Mouse (Mus musculus): Measurements from ENCODE around the gene Lhx2. TPM values are rescaled to one million over a fixed set of nuclear protein-coding genes. Genes with fewer than 3 reads are reported as not detected.
A peak's percentile ranks its signal among the peaks of the same experiment; 100 is the strongest.

The Lhx2 gene
- polyA plus RNA-seq, 1 experiment from 2014 or later: 15.5 TPM

DNA sequence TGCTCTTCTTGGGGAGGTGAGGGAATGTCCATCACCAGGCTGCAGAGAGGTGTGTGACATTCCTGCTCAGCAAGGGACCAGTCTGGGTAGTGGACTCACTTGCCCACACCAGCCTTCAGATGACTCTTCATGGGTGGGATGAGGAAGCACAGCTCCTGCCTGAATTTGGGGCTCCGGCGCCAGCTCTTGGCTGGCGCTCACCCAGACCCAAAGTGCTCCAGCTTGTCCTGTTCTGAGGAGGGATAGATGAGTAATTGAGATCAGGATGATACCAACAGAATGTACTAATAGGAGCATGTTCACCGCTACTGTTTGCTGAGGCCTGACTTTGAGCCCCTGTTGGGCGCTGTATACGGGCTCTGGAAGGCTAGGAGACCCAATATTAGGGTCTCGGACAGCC is 38.2 kb downstream of the Lhx2 start:
- no peaks in the 10 kb centered on the region for H3K36me3 ChIP-seq (replicated peaks; ENCODE audit: control insufficient read depth, insufficient read depth, low read depth, low read length)
- no peak overlapping the region for H3K4me3 ChIP-seq (ENCODE audit: low read depth, low read length)
- no peak overlapping the region for H3K9ac ChIP-seq (replicated peaks; ENCODE audit: low read length)
- H3K4me2 ChIP-seq (ENCODE audit: low read depth, low read length): no peak overlapping the region
- ATAC-seq (replicated peaks; ENCODE audit: insufficient number of reproducible peaks, low FRiP score, low TSS enrichment, low read depth): no peak
- H3K9me3 ChIP-seq (replicated peaks; ENCODE audit: control insufficient read depth, low read length): no peaks in the 10 kb centered on the region
- WGBS: 75% methylated on average over 7 of the region's 7 CpGs
- H3K27me3 ChIP-seq (ENCODE audit: control insufficient read depth, insufficient read depth, low read length): peaks cover 23% of the 10 kb centered on the region
- peaks cover 7% of the 10 kb centered on the region; the same call in 1 of the 2 replicates for H3K4me1 ChIP-seq (ENCODE audit: control insufficient read depth, insufficient read depth, low read length)
- no peak overlapping the region for H3K27ac ChIP-seq (replicated peaks; ENCODE audit: low read depth, low read length)
- DNase-seq (ENCODE audit: low spot score): no peak

GRCm38 (mm10) chr2:38378346-38378745 is 39.3 kb downstream of the Lhx2 start:
- peaks cover 23% of the 10 kb centered on the region for H3K27me3 ChIP-seq (ENCODE audit: control insufficient read depth, insufficient read depth, low read length)
- peak; percentile 67 for DNase-seq (ENCODE audit: low spot score)

DNA sequence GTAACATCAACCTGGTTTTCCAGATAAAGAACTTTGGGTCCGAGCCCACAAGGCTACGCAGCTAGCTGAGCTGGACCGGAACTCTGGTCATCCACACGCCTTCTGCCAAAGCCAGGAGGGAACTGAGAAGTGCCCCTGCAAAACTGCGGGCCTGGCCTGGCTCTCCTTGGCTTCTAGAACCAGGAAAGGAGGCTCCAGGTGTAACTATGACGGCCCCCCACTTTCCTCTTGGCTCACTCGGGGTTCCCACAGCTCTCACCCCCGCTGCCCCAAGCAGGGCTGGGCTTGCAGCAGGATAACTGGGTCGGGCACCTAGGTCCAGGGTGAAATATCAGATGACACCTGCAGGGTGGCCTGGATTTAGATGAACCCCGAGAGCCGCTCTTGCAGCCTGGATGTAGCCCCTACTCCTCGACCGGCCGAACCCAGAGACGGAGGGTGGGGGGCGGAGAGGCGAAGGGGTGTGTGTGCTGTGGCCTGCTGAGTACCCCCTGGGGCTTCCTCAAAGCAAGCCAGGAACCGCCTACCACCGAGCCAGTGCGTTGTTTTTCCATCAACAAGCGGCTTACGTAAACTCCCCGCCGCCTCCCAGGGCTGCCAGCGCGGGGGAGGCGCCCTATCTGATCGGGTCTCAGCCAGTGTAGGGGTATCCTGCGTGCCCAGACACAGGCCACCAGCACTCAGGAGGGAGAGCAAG is 39.9 kb downstream of the Lhx2 start:
- Histone ChIP-seq H3K4me2 (ENCODE audit: low read depth, low read length) (peak overlapping the region; percentile 21), H3K9me3 (replicated peaks; ENCODE audit: control insufficient read depth, low read length) (no peaks in the 10 kb centered on the region), H3K27ac (replicated peaks; ENCODE audit: low read depth, low read length) (no peak overlapping the region), H3K36me3 (replicated peaks; ENCODE audit: control insufficient read depth, insufficient read depth, low read depth, low read length) (no peaks in the 10 kb centered on the region), H3K9ac (replicated peaks; ENCODE audit: low read length) (no peak overlapping the region), H3K27me3 (ENCODE audit: control insufficient read depth, insufficient read depth, low read length) (peaks cover 23% of the 10 kb centered on the region), H3K4me3 (ENCODE audit: low read depth, low read length) (no peak overlapping the region; the same call in 1 of the 2 replicates), H3K4me1 (ENCODE audit: control insufficient read depth, insufficient read depth, low read length) (peaks cover 7% of the 10 kb centered on the region; the same call in 1 of the 2 replicates)
- ATAC-seq (replicated peaks; ENCODE audit: insufficient number of reproducible peaks, low FRiP score, low TSS enrichment, low read depth): no peak
- no peak for DNase-seq (ENCODE audit: low spot score)
- 5% methylated on average over 29 of the region's 29 CpGs for WGBS

More at GRCm38 (mm10) chr2:38378346-38378745, 39.3 kb downstream of the Lhx2 start:
- Histone ChIP-seq H3K4me1 (ENCODE audit: control insufficient read depth, insufficient read depth, low read length) (peaks cover 7% of the 10 kb centered on the region; the same call in 1 of the 2 replicates), H3K9me3 (replicated peaks; ENCODE audit: control insufficient read depth, low read length) (no peaks in the 10 kb centered on the region), H3K4me2 (ENCODE audit: low read depth, low read length) (no peak overlapping the region), H3K27ac (replicated peaks; ENCODE audit: low read depth, low read length) (no peak overlapping the region), H3K4me3 (ENCODE audit: low read depth, low read length) (no peak overlapping the region), H3K36me3 (replicated peaks; ENCODE audit: control insufficient read depth, insufficient read depth, low read depth, low read length) (no peaks in the 10 kb centered on the region), H3K9ac (replicated peaks; ENCODE audit: low read length) (no peak overlapping the region)
- no peak for ATAC-seq (replicated peaks; ENCODE audit: insufficient number of reproducible peaks, low FRiP score, low TSS enrichment, low read depth)
- 18% methylated on average over 5 of the region's 5 CpGs for WGBS

- no peak for DNase-seq (ENCODE audit: low spot score)
- no peak overlapping the region for H3K9ac ChIP-seq (replicated peaks; ENCODE audit: low read length)
- H3K9me3 ChIP-seq (replicated peaks; ENCODE audit: control insufficient read depth, low read length): no peaks in the 10 kb centered on the region
- no peak overlapping the region for H3K27ac ChIP-seq (replicated peaks; ENCODE audit: low read depth, low read length)
- no peak overlapping the region for H3K4me3 ChIP-seq (ENCODE audit: low read depth, low read length)
- H3K36me3 ChIP-seq (replicated peaks; ENCODE audit: control insufficient read depth, insufficient read depth, low read depth, low read length): no peaks in the 10 kb centered on the region
- H3K27me3 ChIP-seq (ENCODE audit: control insufficient read depth, insufficient read depth, low read length): peaks cover 23% of the 10 kb centered on the region
- WGBS: 5% methylated on average over 4 of the region's 4 CpGs
- no peak overlapping the region; the same call in 1 of the 2 replicates for H3K4me2 ChIP-seq (ENCODE audit: low read depth, low read length)
- no peak for ATAC-seq (replicated peaks; ENCODE audit: insufficient number of reproducible peaks, low FRiP score, low TSS enrichment, low read depth)
- peaks cover 7% of the 10 kb centered on the region; the same call in 1 of the 2 replicates for H3K4me1 ChIP-seq (ENCODE audit: control insufficient read depth, insufficient read depth, low read length)
Observed at GRCm38 (mm10) chr2:38379546-38379870, 40.4 kb downstream of the Lhx2 start.

DNA sequence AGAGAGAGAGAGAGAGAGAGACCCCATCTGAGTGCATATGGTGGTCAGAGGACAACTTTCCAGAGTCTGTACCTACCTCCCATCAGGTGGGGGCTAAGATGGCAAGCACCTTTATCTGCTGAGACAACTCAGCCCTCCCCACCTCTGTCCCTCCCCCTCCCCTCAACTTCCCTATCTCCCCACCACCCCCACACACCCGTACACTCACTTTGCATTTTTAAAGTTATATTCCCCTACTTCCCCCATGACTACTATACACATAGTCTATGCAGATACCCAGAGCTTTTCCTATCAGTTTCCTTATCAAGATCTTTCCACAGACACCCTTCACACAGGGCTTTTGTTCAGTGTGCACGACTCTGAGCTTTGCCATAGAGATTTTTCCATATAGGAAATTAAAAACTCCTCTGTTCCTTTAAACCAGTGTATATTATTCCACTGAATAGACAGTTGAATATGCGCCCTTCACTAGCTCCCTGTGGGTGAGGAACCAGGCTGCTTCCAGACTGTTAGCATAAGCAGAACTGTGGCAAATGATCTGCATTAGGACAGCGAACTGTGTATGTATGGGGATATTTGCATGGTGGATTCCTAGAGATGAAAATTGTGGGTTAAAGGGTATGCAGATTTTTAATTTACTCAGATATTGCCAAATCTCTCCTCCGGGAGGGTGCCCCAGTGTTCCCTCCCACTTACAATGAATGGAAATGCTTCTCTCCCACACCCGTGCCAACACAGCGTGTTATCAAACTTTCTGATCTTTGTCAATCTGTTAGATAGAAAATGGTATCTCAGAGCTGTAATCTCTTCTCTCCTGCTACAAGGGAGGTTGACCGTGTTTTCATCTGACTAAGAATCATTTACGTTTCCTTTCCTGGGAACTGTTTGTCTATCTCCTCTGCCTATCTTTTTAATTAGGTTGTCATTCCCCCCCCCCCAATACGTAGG is 41.3 kb downstream of the Lhx2 start:
- Histone ChIP-seq H3K36me3 (replicated peaks; ENCODE audit: control insufficient read depth, insufficient read depth, low read depth, low read length) (no peaks in the 10 kb centered on the region), H3K4me3 (ENCODE audit: low read depth, low read length) (no peak overlapping the region), H3K27me3 (ENCODE audit: control insufficient read depth, insufficient read depth, low read length) (peaks cover 21% of the 10 kb centered on the region), H3K9ac (replicated peaks; ENCODE audit: low read length) (no peak overlapping the region), H3K9me3 (replicated peaks; ENCODE audit: control insufficient read depth, low read length) (no peaks in the 10 kb centered on the region), H3K4me1 (ENCODE audit: control insufficient read depth, insufficient read depth, low read length) (peaks cover 7% of the 10 kb centered on the region; the same call in 1 of the 2 replicates), H3K4me2 (ENCODE audit: low read depth, low read length) (no peak overlapping the region), H3K27ac (replicated peaks; ENCODE audit: low read depth, low read length) (no peak overlapping the region)
- WGBS: 54% methylated on average over 10 of the region's 10 CpGs
- no peak for ATAC-seq (replicated peaks; ENCODE audit: insufficient number of reproducible peaks, low FRiP score, low TSS enrichment, low read depth)
- no peak for DNase-seq (ENCODE audit: low spot score)

- Histone ChIP-seq H3K4me2 (ENCODE audit: low read depth, low read length) (no peak overlapping the region), H3K4me3 (ENCODE audit: low read depth, low read length) (no peak overlapping the region), H3K9ac (replicated peaks; ENCODE audit: low read length) (no peak overlapping the region), H3K27me3 (ENCODE audit: control insufficient read depth, insufficient read depth, low read length) (no peaks in the 10 kb centered on the region), H3K36me3 (replicated peaks; ENCODE audit: control insufficient read depth, insufficient read depth, low read depth, low read length) (no peaks in the 10 kb centered on the region), H3K9me3 (replicated peaks; ENCODE audit: control insufficient read depth, low read length) (no peaks in the 10 kb centered on the region), H3K4me1 (ENCODE audit: control insufficient read depth, insufficient read depth, low read length) (no peaks in the 10 kb centered on the region), H3K27ac (replicated peaks; ENCODE audit: low read depth, low read length) (no peak overlapping the region)
- ATAC-seq (replicated peaks; ENCODE audit: insufficient number of reproducible peaks, low FRiP score, low TSS enrichment, low read depth): no peak
- WGBS: 87% methylated on average over 10 of the region's 10 CpGs
- no peak for DNase-seq (ENCODE audit: low spot score)
Observed at GRCm38 (mm10) chr2:38387568-38388262, 48.6 kb downstream of the Lhx2 start.

GRCm38 (mm10) chr2:38394977-38395868 is 56.1 kb downstream of the Lhx2 start:
- Histone ChIP-seq H3K9me3 (replicated peaks; ENCODE audit: control insufficient read depth, low read length) (no peaks in the 10 kb centered on the region), H3K27me3 (ENCODE audit: control insufficient read depth, insufficient read depth, low read length) (no peaks in the 10 kb centered on the region), H3K4me2 (ENCODE audit: low read depth, low read length) (no peak overlapping the region), H3K4me3 (ENCODE audit: low read depth, low read length) (no peak overlapping the region), H3K4me1 (ENCODE audit: control insufficient read depth, insufficient read depth, low read length) (no peaks in the 10 kb centered on the region), H3K36me3 (replicated peaks; ENCODE audit: control insufficient read depth, insufficient read depth, low read depth, low read length) (no peaks in the 10 kb centered on the region), H3K27ac (replicated peaks; ENCODE audit: low read depth, low read length) (no peak overlapping the region), H3K9ac (replicated peaks; ENCODE audit: low read length) (no peak overlapping the region)
- ATAC-seq (replicated peaks; ENCODE audit: insufficient number of reproducible peaks, low FRiP score, low TSS enrichment, low read depth) (no peak), DNase-seq (ENCODE audit: low spot score) (no peak)
- WGBS: 72% methylated on average over 17 of the region's 17 CpGs
